Mouse (Mus musculus) urinary bladder, postnatal 10 days (tissue): Measurements from ENCODE around the gene Ephx4.
"Not testable (repeated sequence)": the region's sequence is repeated elsewhere in the genome, so short reads cannot be mapped to it uniquely, and the experiment has no call there.

Source experiments
- DNase-seq: peaks from one replicate; pipeline ENCODE4 v3.0.0; 2022; ENCODE audit warnings: low spot score

Ephx4 gene

GRCm38 (mm10) chr5:107402436-107402835 is at the start of gene Ephx4:
Gene Ephx4 (plus strand): TSS chr5:107402736.
- DNase-seq: no peak

- DNase-seq: no peak
Measured at GRCm38 (mm10) chr5:107353981-107354380, 48.6 kb upstream of the Ephx4 start.

DNA sequence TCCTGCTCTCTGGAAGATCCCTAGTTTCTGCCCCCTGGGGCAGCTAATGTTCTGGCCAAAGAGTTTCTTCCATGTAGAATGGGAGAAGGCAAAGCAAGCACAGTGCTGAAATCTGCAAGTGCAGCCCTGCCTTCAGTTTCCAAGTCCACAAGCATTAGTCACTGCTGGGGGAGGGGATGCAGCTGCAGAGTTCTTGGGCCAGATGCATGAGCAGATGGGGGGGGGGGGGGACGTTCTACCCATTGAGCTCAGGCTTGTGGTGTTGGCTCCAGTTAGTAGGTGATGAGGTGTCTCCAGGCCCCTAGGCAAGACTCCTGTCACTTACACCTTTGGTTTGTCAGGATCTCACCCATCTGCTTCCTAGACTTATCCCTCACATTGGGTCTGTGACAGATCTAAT is 46.7 kb upstream of the Ephx4 start:
- no peak for DNase-seq

DNA sequence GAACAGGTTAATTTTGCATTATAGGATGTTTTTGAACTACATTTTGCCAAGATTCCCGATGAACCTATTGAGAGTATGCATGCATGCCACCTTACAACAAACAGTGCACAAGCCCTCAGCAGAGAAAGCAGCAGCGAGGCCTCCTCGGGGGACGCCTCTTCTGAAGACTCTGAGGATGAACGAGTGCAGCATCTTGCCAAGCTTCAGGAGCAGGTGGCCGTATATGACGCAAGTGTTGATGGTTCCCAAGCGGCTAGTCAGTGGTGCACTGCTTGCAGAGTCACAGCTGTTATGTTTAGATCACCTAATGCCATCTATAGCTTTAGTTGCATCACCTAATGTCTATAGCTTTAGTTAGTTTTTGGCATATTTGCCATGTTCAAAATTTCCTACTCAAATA is 44.8 kb upstream of the Ephx4 start:
- no peak for DNase-seq

- DNase-seq: peak; percentile 45
Measured at GRCm38 (mm10) chr5:107359395-107360053, 43.0 kb upstream of the Ephx4 start.

GRCm38 (mm10) chr5:107360054-107360730 is 42.3 kb upstream of the Ephx4 start:
- DNase-seq: no peak

- DNase-seq: no peak
Measured at GRCm38 (mm10) chr5:107370040-107370439, 32.5 kb upstream of the Ephx4 start.

DNA sequence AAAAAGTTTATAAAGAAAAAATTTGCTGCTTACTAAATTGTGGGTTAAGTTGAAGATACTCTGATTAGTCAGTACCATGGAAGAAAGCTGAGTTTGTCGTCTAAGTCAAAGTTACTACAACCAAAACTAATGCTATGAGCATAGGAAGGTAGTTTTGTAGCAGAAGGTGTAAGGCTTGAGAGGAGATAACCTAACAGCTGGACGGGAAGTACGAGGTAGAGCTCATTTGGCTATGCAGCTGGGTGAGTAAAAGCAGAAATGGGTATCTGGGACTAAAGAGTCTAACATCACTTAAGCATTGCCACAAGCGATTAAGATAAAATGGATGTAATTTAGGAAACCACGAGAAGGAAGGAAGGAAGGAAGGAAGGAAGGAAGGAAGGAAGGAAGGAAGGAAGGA is 31.2 kb upstream of the Ephx4 start:
- DNase-seq: no peak

DNA sequence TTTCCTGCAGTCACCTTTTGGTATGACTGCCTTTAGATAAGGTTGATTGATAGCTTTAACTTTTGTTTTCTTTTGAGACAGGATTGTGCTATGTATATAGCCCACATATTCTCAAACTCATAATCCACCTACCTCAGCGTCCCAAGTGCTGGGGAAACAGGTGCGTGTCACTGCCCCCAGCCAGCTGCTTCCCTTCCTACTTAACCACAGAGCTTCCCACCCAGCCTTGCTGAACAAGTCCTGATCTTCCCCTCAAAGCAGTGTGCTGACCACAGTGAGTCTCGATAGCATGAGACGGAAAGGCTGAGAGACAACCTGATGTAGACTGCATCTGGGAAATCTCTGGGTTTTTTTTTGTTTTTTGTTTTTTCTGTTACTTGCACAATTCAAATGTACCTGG is 29.3 kb upstream of the Ephx4 start:
- DNase-seq: no peak

GRCm38 (mm10) chr5:107386448-107386847 is 16.1 kb upstream of the Ephx4 start:
- not testable (repeated sequence) for DNase-seq

- no peak for DNase-seq
Measured at GRCm38 (mm10) chr5:107387788-107388187, 14.7 kb upstream of the Ephx4 start.

GRCm38 (mm10) chr5:107389373-107389772 is 13.2 kb upstream of the Ephx4 start:
- DNase-seq: no peak

GRCm38 (mm10) chr5:107394437-107394836 is 8.1 kb upstream of the Ephx4 start:
- DNase-seq: no peak

- DNase-seq: no peak
Measured at GRCm38 (mm10) chr5:107403011-107403946, 743 bp downstream of the Ephx4 start.

- DNase-seq: no peak
Measured at GRCm38 (mm10) chr5:107403947-107404684, 1.6 kb downstream of the Ephx4 start.

DNA sequence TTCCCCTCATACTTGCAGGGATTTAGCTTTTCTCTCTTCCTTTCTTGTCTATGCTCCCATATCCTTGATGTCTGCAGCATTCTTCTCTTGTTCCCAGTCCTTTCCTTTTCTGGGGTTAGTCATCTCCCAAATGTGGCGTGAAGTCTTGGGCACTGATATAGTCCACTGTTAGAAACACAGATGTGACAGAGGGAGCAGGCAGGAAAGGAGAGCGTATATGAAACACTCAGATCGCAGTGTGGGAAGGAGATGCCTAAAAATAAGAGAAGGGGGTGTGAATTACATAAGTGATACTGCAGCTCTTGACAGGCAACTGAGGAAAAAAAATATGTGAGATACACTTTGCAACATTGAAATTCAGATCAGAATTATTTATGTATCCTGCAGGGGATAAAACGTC is 2.8 kb downstream of the Ephx4 start:
- no peak for DNase-seq

DNA sequence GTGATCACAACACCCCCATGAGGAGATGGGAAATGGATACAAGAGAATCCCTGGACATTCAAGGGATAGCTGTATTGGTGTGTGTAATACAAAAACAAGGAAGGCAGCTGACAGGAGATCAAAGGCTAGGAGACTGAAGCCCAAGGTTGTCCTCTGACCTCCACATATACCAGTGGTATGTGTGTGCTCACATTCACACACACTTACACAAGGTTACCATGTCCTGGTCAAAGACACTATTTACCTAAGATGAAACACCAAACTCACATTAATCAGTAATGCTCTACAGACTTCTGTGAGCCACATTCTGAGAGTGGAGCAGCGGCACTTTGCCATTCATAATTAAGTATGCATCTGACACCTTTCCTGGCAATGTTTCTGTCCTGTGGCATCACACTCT is 7.8 kb downstream of the Ephx4 start:
- no peak for DNase-seq

DNA sequence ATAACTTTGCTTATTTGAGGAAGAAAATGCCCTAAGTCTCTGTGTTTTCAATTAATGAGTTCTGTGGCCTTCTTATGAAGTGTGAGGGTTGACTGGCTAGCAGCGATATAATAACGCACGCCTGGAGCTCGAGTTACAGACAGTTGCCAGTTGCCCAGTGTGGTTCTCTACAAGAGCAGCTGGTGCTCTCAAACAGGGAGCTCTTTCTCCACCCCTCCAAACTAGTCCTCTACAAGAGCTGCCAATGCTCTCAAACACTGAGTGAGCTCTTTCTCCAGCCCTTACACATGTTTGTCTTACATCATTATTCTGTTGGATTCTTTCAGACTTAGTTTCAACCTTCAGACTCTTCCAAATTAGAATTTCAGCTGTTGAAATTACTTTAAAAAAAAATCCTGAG is 8.8 kb downstream of the Ephx4 start:
- no peak for DNase-seq

DNA sequence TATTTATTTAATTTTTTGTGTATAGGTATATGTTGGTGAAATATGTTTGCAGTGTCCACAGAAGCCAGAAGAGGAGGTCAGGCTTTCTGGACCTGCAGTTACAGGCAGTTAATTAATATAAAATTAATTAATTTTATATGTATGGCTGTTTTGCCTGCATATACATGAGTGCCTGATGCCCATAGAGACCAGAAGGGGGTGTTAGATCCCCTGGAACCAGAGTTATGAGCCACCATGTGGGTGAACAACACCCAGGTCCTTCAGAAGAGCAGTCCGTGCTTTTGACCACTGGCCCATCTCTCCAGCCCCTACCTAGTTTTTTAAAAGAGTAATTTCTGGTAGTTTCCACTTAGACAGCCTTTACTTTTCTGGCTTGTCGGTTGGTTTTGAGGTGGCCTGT is 9.7 kb downstream of the Ephx4 start:
- no peak for DNase-seq

- DNase-seq: no peak
Measured at GRCm38 (mm10) chr5:107415098-107415497, 12.6 kb downstream of the Ephx4 start.

DNA sequence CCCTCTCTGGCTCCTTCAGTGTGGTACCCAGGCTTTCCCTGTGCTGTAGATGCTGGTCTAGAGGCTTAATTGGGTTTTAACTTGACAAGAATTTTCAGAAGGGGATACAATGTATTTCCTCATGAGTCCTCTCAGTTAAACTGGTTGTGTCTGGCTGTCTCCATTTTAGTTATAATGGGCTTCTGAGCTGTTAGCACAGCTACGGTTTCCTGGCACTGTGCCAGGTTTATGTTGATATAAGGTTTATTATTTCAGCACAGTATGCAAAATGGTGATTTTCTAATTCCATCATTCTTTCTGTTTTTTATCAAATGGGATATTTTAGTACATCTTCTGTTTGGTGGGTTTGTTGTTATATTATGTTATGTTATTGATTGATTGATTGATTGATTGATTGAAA is 19.1 kb downstream of the Ephx4 start:
- no peak for DNase-seq

- no peak for DNase-seq
Measured at GRCm38 (mm10) chr5:107431249-107431648, 28.7 kb downstream of the Ephx4 start, which contains the start of gene Lpcat2b. Gene Lpcat2b (plus strand): TSS chr5:107431549.
